Mouse (Mus musculus) MEL (cell line): ENCODE results near the gene C1qc.

Experiments used
- CHD2 ChIP-seq: IDR thresholded peaks from 2 replicates; pipeline ENCODE4 v1.6.1; 2011; ENCODE audit warnings: low read length, improper control_type of control experiment
- CTCF ChIP-seq, 3 experiments: IDR thresholded peaks in 2 of 3; conservative IDR thresholded peaks in 1 of 3; 2 replicates each; pipeline ENCODE4 v1.5.1; 2011 to 2012; ENCODE audit warnings: low read length in 3 of 3, low read depth in 2 of 3, mild to moderate bottlenecking in 2 of 3, improper control_type of control experiment in 1 of 3, inconsistent platforms in 1 of 3, mixed read lengths in 1 of 3, moderate library complexity in 1 of 3; ENCODE audit not compliant: control insufficient read depth in 1 of 3, insufficient read depth in 1 of 3, poor library complexity in 1 of 3, severe bottlenecking in 1 of 3
- MAFK ChIP-seq: IDR thresholded peaks from 2 replicates; pipeline ENCODE4 v1.6.1; 2011; ENCODE audit warnings: low read depth, mild to moderate bottlenecking, low read length, improper control_type of control experiment, borderline replicate concordance
- MEF2A ChIP-seq: IDR thresholded peaks from 2 replicates; pipeline ENCODE4 v1.6.1; 2014; ENCODE audit warnings: low read depth, mild to moderate bottlenecking, inconsistent platforms, low read length, improper control_type of control experiment; ENCODE audit not compliant: poor library complexity, insufficient replicate concordance, severe bottlenecking; ENCODE audit errors: extremely low read depth
- POLR2A ChIP-seq, 2 experiments: IDR thresholded peaks; 2 replicates each; pipeline ENCODE4 v1.6.1; 2011 to 2012; ENCODE audit warnings: low read length in 2 of 2, mild to moderate bottlenecking in 2 of 2, control low read depth in 1 of 2, improper control_type of control experiment in 1 of 2, low read depth in 1 of 2, moderate library complexity in 1 of 2; ENCODE audit not compliant: control insufficient read depth in 1 of 2, insufficient read depth in 1 of 2, poor library complexity in 1 of 2

GRCm38 (mm10) chr4:136887714-136888113 lies 5.2 kb downstream of the C1qc start:
- TF ChIP-seq CTCF (IDR thresholded peaks at IDR 0.05 in 2 of 3, conservative IDR thresholded peaks at IDR 0.05 in 1 of 3; ENCODE audit: control insufficient read depth in 1 of 3, insufficient read depth in 1 of 3, low read depth in 2 of 3, low read length in 3 of 3, poor library complexity in 1 of 3, severe bottlenecking in 1 of 3) (no peak), CHD2 (no peak), MEF2A (no peak), POLR2A (IDR thresholded peaks at IDR 0.05; ENCODE audit: control insufficient read depth in 1 of 2, insufficient read depth in 1 of 2, low read depth in 1 of 2, low read length in 2 of 2, poor library complexity in 1 of 2) (no peak), MAFK (no peak)
